Mouse (Mus musculus): ENCODE results near the gene Serpina3c. TPM values are rescaled to one million over a fixed set of nuclear protein-coding genes. Genes with fewer than 3 reads are reported as not detected.

Gene Serpina3c
- total RNA-seq, 1 experiment from 2014 or later = 12.5 TPM

- DNase-seq = peak; percentile 14
Measured at GRCm38 (mm10) chr12:104112333-104112732, 41.3 kb downstream of the Serpina3c start, which contains the start of gene Serpina3a. TSS of gene Serpina3a (plus strand) at chr12:104112724.

- no peak for DNase-seq
Measured at GRCm38 (mm10) chr12:104108507-104108906, 45.2 kb downstream of the Serpina3c start.

- no peak for DNase-seq
Measured at GRCm38 (mm10) chr12:104106919-104107318, 46.8 kb downstream of the Serpina3c start.

- no peak for DNase-seq
Measured at GRCm38 (mm10) chr12:104105847-104106246, 47.8 kb downstream of the Serpina3c start.

- DNase-seq = no peak
Measured at GRCm38 (mm10) chr12:104100768-104101167, 52.9 kb downstream of the Serpina3c start, which contains the start of gene Serpina5. TSS of gene Serpina5 (plus strand) at chr12:104101113.

Other genes with a start within 250 kb of the Serpina3c start
- 28.0 and 511 TPM in 2 replicates for gene Serpina1c, start 249.0 kb downstream of the Serpina3c start, total RNA-seq (2021)
- gene Serpina1e, start 194.9 kb downstream of the Serpina3c start, total RNA-seq (2021) = 11.5 and 101 TPM in 2 replicates
- 0.98 and 14.5 TPM in 2 replicates for gene Serpina11, start 163.9 kb downstream of the Serpina3c start, total RNA-seq (2021)
- gene Serpina9, start 140.1 kb downstream of the Serpina3c start, total RNA-seq (2021) = 0.22 TPM in 1 of 2 replicates, not detected in the other
- gene Serpina12, start 109.4 kb downstream of the Serpina3c start, total RNA-seq (2021) = 0.11 and 0.48 TPM in 2 replicates
- 0.30 TPM in 1 of 2 replicates, not detected in the other for gene Serpina5, start 52.8 kb downstream of the Serpina3c start, total RNA-seq (2021)
- gene Serpina3a, start 41.1 kb downstream of the Serpina3c start, total RNA-seq (2021) = not detected in 2 replicates
- 0.33 TPM in 1 of 2 replicates, not detected in the other for gene Serpina3b, start 25.9 kb downstream of the Serpina3c start, total RNA-seq (2021)
- gene Serpina3f, start 60.7 kb upstream of the Serpina3c start, total RNA-seq (2021) = 0.67 and 2.2 TPM in 2 replicates
- gene Serpina3g, start 82.4 kb upstream of the Serpina3c start, total RNA-seq (2021) = 5.2 and 20.1 TPM in 2 replicates
- gene Serpina3i, start 109.3 kb upstream of the Serpina3c start, total RNA-seq (2021) = 0.78 and 1.7 TPM in 2 replicates
- gene Serpina3j, start 160.7 kb upstream of the Serpina3c start, total RNA-seq (2021) = not detected in 2 replicates
- 22.0 and 379 TPM in 2 replicates for gene Serpina3k, start 184.6 kb upstream of the Serpina3c start, total RNA-seq (2021)
- gene Serpina3m, start 184.6 kb upstream of the Serpina3c start, total RNA-seq (2021) = 4.9 and 70.0 TPM in 2 replicates

All from adrenal gland, postnatal 14 days (tissue).